Mouse (Mus musculus) retina, postnatal 7 days (tissue): Measurements from ENCODE around the gene Anks1.
"Not testable (repeated sequence)": the region's sequence is repeated elsewhere in the genome, so short reads cannot be mapped to it uniquely, and the experiment has no call there.

Experiments
- DNase-seq: peaks from one replicate; pipeline ENCODE4 v3.0.0-alpha.2; 2012; ENCODE audit warnings: low read depth, low spot score

The Anks1 gene

GRCm38 (mm10) chr17:27966508-27967021 is 57.5 kb downstream of the Anks1 start:
- DNase-seq = no peak

- no peak for DNase-seq
Observed at GRCm38 (mm10) chr17:27967529-27967928, 58.4 kb downstream of the Anks1 start.

GRCm38 (mm10) chr17:27968033-27968750 is 59.1 kb downstream of the Anks1 start:
- no peak for DNase-seq

- no peak for DNase-seq
Observed at GRCm38 (mm10) chr17:27968903-27969302, 59.8 kb downstream of the Anks1 start.

- no peak for DNase-seq
Observed at GRCm38 (mm10) chr17:27969365-27969764, 60.3 kb downstream of the Anks1 start.

GRCm38 (mm10) chr17:27969896-27970295 is 60.8 kb downstream of the Anks1 start:
- no peak for DNase-seq

- DNase-seq = no peak
Observed at GRCm38 (mm10) chr17:27970305-27970704, 61.2 kb downstream of the Anks1 start.

- DNase-seq = no peak
Observed at GRCm38 (mm10) chr17:27971496-27971895, 62.4 kb downstream of the Anks1 start.

- DNase-seq = no peak
Observed at GRCm38 (mm10) chr17:27973337-27973736, 64.2 kb downstream of the Anks1 start.

GRCm38 (mm10) chr17:27976266-27976665 is 67.2 kb downstream of the Anks1 start:
- DNase-seq = no peak

GRCm38 (mm10) chr17:27977008-27977636 is 68.0 kb downstream of the Anks1 start:
- DNase-seq = no peak

GRCm38 (mm10) chr17:27980391-27980955 is 71.4 kb downstream of the Anks1 start:
- DNase-seq = no peak

- no peak for DNase-seq
Observed at GRCm38 (mm10) chr17:27981451-27982069, 72.5 kb downstream of the Anks1 start.

- DNase-seq = not testable (repeated sequence)
Observed at GRCm38 (mm10) chr17:27982070-27982457, 73.0 kb downstream of the Anks1 start.

GRCm38 (mm10) chr17:27982712-27983266 is 73.7 kb downstream of the Anks1 start:
- no peak for DNase-seq

GRCm38 (mm10) chr17:27984421-27984820 is 75.3 kb downstream of the Anks1 start:
- DNase-seq = no peak

- DNase-seq = no peak
Observed at GRCm38 (mm10) chr17:27986106-27986505, 77.0 kb downstream of the Anks1 start.

GRCm38 (mm10) chr17:27989807-27990542 is 80.9 kb downstream of the Anks1 start:
- DNase-seq = peak; percentile 67

- DNase-seq = no peak
Observed at GRCm38 (mm10) chr17:27994001-27994944, 85.2 kb downstream of the Anks1 start.

- no peak for DNase-seq
Observed at GRCm38 (mm10) chr17:27996320-27996719, 87.2 kb downstream of the Anks1 start.
